Mouse (Mus musculus) MEL (cell line): ENCODE data around the gene Col19a1. TPM values are rescaled to one million over a fixed set of nuclear protein-coding genes. Genes with fewer than 3 reads are reported as not detected.
A peak's percentile ranks its signal among the peaks of the same experiment; 100 is the strongest.

Source experiments
- DNase-seq: peaks from one replicate; pipeline ENCODE4 v3.0.0; 2011; ENCODE audit warnings: low read depth, low spot score
- H3K27ac ChIP-seq: 2 replicates; pipeline ENCODE4 v1.5.1; 2012; ENCODE audit warnings: low read depth, mild to moderate bottlenecking, control low read depth, low read length, moderate library complexity; ENCODE audit not compliant: control insufficient read depth
- H3K27me3 ChIP-seq, 2 experiments: fragments of 150-350 bp in 1 of 2; sonication (generic) in 1 of 2; 2 replicates each; pipeline ENCODE4 v1.6.1; 2012; ENCODE audit warnings: low read length in 2 of 2, mild to moderate bottlenecking in 2 of 2, improper control_type of control experiment in 1 of 2, moderate library complexity in 1 of 2; ENCODE audit not compliant: insufficient read depth in 2 of 2, control insufficient read depth in 1 of 2
- H3K36me3 ChIP-seq, 2 experiments: 2 replicates each; pipeline ENCODE4 v1.6.1; 2012 to 2014; ENCODE audit warnings: low read length in 2 of 2, improper control_type of control experiment in 1 of 2, inconsistent platforms in 1 of 2, mild to moderate bottlenecking in 1 of 2; ENCODE audit not compliant: insufficient read depth in 2 of 2, control insufficient read depth in 1 of 2
- H3K4me1 ChIP-seq, 2 experiments: fragments of 150-350 bp in 1 of 2; sonication (generic) in 1 of 2; 2 replicates each; pipeline ENCODE4 v1.6.1; 2012; ENCODE audit warnings: low read length in 2 of 2, improper control_type of control experiment in 1 of 2, mild to moderate bottlenecking in 1 of 2; ENCODE audit not compliant: insufficient read depth in 2 of 2, control insufficient read depth in 1 of 2
- H3K4me3 ChIP-seq, 2 experiments: fragments of 150-350 bp in 1 of 2; sonication (generic) in 1 of 2; 2 replicates each; pipeline ENCODE4 v1.5.1; 2012; ENCODE audit warnings: low read depth in 2 of 2, low read length in 2 of 2, mild to moderate bottlenecking in 2 of 2, moderate library complexity in 2 of 2, control low read depth in 1 of 2, improper control_type of control experiment in 1 of 2; ENCODE audit not compliant: control insufficient read depth in 1 of 2, insufficient read depth in 1 of 2
- H3K79me2 ChIP-seq: 2 replicates; pipeline ENCODE4 v1.6.1; 2012; ENCODE audit warnings: mild to moderate bottlenecking, low read length, moderate library complexity; ENCODE audit not compliant: control insufficient read depth, poor library complexity, insufficient read depth
- H3K9ac ChIP-seq: 2 replicates; pipeline ENCODE4 v1.6.1; 2012; ENCODE audit warnings: low read depth, mild to moderate bottlenecking, control low read depth, low read length, moderate library complexity; ENCODE audit not compliant: control insufficient read depth, poor library complexity, severe bottlenecking
- H3K9me3 ChIP-seq: fragments of 150-350 bp; sonication (generic); replicated peaks from 2 replicates; pipeline ENCODE4 v1.6.1; 2012; ENCODE audit warnings: mild to moderate bottlenecking, low read length, improper control_type of control experiment, moderate library complexity; ENCODE audit not compliant: insufficient read depth
- CHD1 ChIP-seq: IDR thresholded peaks from 2 replicates; pipeline ENCODE4 v1.6.1; 2012; ENCODE audit warnings: low read depth, mild to moderate bottlenecking, inconsistent platforms, low read length, improper control_type of control experiment
- CHD2 ChIP-seq: IDR thresholded peaks from 2 replicates; pipeline ENCODE4 v1.6.1; 2011; ENCODE audit warnings: low read length, improper control_type of control experiment
- CTCF ChIP-seq, 3 experiments: IDR thresholded peaks in 2 of 3; conservative IDR thresholded peaks in 1 of 3; 2 replicates each; pipeline ENCODE4 v1.5.1; 2011 to 2012; ENCODE audit warnings: low read length in 3 of 3, low read depth in 2 of 3, mild to moderate bottlenecking in 2 of 3, improper control_type of control experiment in 1 of 3, inconsistent platforms in 1 of 3, mixed read lengths in 1 of 3, moderate library complexity in 1 of 3; ENCODE audit not compliant: control insufficient read depth in 1 of 3, insufficient read depth in 1 of 3, poor library complexity in 1 of 3, severe bottlenecking in 1 of 3
- E2F4 ChIP-seq: IDR thresholded peaks from 2 replicates; pipeline ENCODE4 v1.6.1; 2011; ENCODE audit warnings: low read depth, low read length, improper control_type of control experiment, borderline replicate concordance
- EP300 ChIP-seq, 2 experiments: IDR thresholded peaks; 2 replicates each; pipeline ENCODE4 v1.6.1; 2011; ENCODE audit warnings: improper control_type of control experiment in 2 of 2, low read length in 2 of 2, low read depth in 1 of 2, mild to moderate bottlenecking in 1 of 2
- GATA1 ChIP-seq: IDR thresholded peaks from 2 replicates; pipeline ENCODE4 v1.6.1; 2011; ENCODE audit warnings: low read depth, low read length, improper control_type of control experiment
- KAT2A ChIP-seq: conservative IDR thresholded peaks from 2 replicates; pipeline ENCODE4 v1.6.1; 2012; ENCODE audit warnings: low read depth, low read length, improper control_type of control experiment, inconsistent platforms
- MAFK ChIP-seq: IDR thresholded peaks from 2 replicates; pipeline ENCODE4 v1.6.1; 2011; ENCODE audit warnings: low read depth, mild to moderate bottlenecking, low read length, improper control_type of control experiment, borderline replicate concordance
- MAX ChIP-seq: IDR thresholded peaks from 2 replicates; pipeline ENCODE4 v1.6.1; 2011; ENCODE audit warnings: low read length, improper control_type of control experiment
- MAZ ChIP-seq: IDR thresholded peaks from 2 replicates; pipeline ENCODE4 v1.6.1; 2012; ENCODE audit warnings: low read depth, mild to moderate bottlenecking, inconsistent platforms, low read length, improper control_type of control experiment
- MEF2A ChIP-seq: IDR thresholded peaks from 2 replicates; pipeline ENCODE4 v1.6.1; 2014; ENCODE audit warnings: low read depth, mild to moderate bottlenecking, inconsistent platforms, low read length, improper control_type of control experiment; ENCODE audit not compliant: poor library complexity, insufficient replicate concordance, severe bottlenecking; ENCODE audit errors: extremely low read depth
- MXI1 ChIP-seq: IDR thresholded peaks from 2 replicates; pipeline ENCODE4 v1.6.1; 2011; ENCODE audit warnings: mild to moderate bottlenecking, low read depth, low read length, improper control_type of control experiment
- MYB ChIP-seq: IDR thresholded peaks from 2 replicates; pipeline ENCODE4 v1.6.1; 2011; ENCODE audit warnings: mild to moderate bottlenecking, low read depth, low read length, improper control_type of control experiment
- NELFE ChIP-seq: IDR thresholded peaks from 2 replicates; pipeline ENCODE4 v1.6.1; 2011; ENCODE audit warnings: low read depth, low read length, improper control_type of control experiment
- NRF1 ChIP-seq: IDR thresholded peaks from 2 replicates; pipeline ENCODE4 v1.6.1; 2014; ENCODE audit warnings: low read depth, mild to moderate bottlenecking, inconsistent platforms, low read length, improper control_type of control experiment, moderate library complexity; ENCODE audit not compliant: poor library complexity, insufficient read depth, severe bottlenecking
- POLR2AphosphoS5 ChIP-seq: IDR thresholded peaks from 2 replicates; pipeline ENCODE4 v1.6.1; 2012; ENCODE audit warnings: low read depth, borderline replicate concordance, mild to moderate bottlenecking, inconsistent platforms, low read length, moderate library complexity, mixed read lengths
- RAD21 ChIP-seq: IDR thresholded peaks from 2 replicates; pipeline ENCODE4 v1.6.1; 2011; ENCODE audit warnings: mild to moderate bottlenecking, low read depth, low read length, improper control_type of control experiment
- SMC3 ChIP-seq: IDR thresholded peaks from 2 replicates; pipeline ENCODE4 v1.6.1; 2011; ENCODE audit warnings: low read depth, low read length, improper control_type of control experiment
- TAL1 ChIP-seq: IDR thresholded peaks from 2 replicates; pipeline ENCODE4 v1.6.1; 2012; ENCODE audit warnings: mild to moderate bottlenecking, inconsistent platforms, low read length, moderate library complexity, mixed read lengths
- UBTF ChIP-seq: IDR thresholded peaks from 2 replicates; pipeline ENCODE4 v1.6.1; 2012; ENCODE audit warnings: low read depth, mild to moderate bottlenecking, inconsistent platforms, low read length, improper control_type of control experiment, moderate library complexity, borderline replicate concordance; ENCODE audit not compliant: insufficient read depth
- USF1 ChIP-seq: IDR thresholded peaks from 2 replicates; pipeline ENCODE4 v1.6.1; 2014; ENCODE audit warnings: low read depth, mild to moderate bottlenecking, inconsistent platforms, low read length, improper control_type of control experiment, moderate library complexity
- ZC3H11A ChIP-seq: IDR thresholded peaks from 2 replicates; pipeline ENCODE4 v1.6.1; 2012; ENCODE audit warnings: low read depth, mild to moderate bottlenecking, inconsistent platforms, low read length, improper control_type of control experiment
- ZKSCAN1 ChIP-seq: IDR thresholded peaks from 2 replicates; pipeline ENCODE4 v1.6.1; 2012; ENCODE audit warnings: low read depth, mild to moderate bottlenecking, inconsistent platforms, low read length, improper control_type of control experiment, moderate library complexity
- ZMIZ1 ChIP-seq: IDR thresholded peaks from 2 replicates; pipeline ENCODE4 v1.6.1; 2012; ENCODE audit warnings: low read depth, mild to moderate bottlenecking, inconsistent platforms, low read length, improper control_type of control experiment, moderate library complexity
- polyA plus RNA-seq, 2 experiments: library from polyadenylated mRNA; stranded (reverse) in 1 of 2; unstranded in 1 of 2; fragments of >175 nt in 1 of 2; fragments of >200 nt in 1 of 2; gene quantifications; 2 replicates each; pipeline versions ENCODE4 v1.2.1 to v1.2.4; 2012; ENCODE audit warnings: low replicate concordance in 2 of 2, low read depth in 1 of 2; ENCODE audit not compliant: insufficient read length in 2 of 2, insufficient read depth in 1 of 2, missing spikeins in 1 of 2
- total RNA-seq: library from RNA; depleted of rRNA; stranded (reverse); fragments of 300-350 nt; gene quantifications from 2 replicates; pipeline ENCODE4 v1.2.3, GENCODE M21; 2012

Gene Col19a1
- total and polyA plus RNA-seq, 3 experiments, result not detected

GRCm38 (mm10) chr1:24302674-24303073, 284.6 kb downstream of the Col19a1 start:
- H3K4me3 ChIP-seq, result no peak overlapping the region
- no peaks in the 10 kb centered on the region for H3K4me1 ChIP-seq
- no peaks in the 10 kb centered on the region for H3K27me3 ChIP-seq
- H3K79me2 ChIP-seq, result no peaks in the 10 kb centered on the region
- no peak overlapping the region for H3K27ac ChIP-seq
- no peaks in the 10 kb centered on the region for H3K36me3 ChIP-seq
- TF ChIP-seq MXI1, result no peak
- TF ChIP-seq SMC3, result peak; percentile 26; the same call in 1 of the 2 replicates
- no peak for TF ChIP-seq ZC3H11A
- peak; percentile 19 to 60 (median 42); a peak in 5 of 6 replicates for TF ChIP-seq CTCF (IDR thresholded peaks at IDR 0.05 in 2 of 3, conservative IDR thresholded peaks at IDR 0.05 in 1 of 3; ENCODE audit: control insufficient read depth in 1 of 3, insufficient read depth in 1 of 3, low read depth in 2 of 3, low read length in 3 of 3, poor library complexity in 1 of 3, severe bottlenecking in 1 of 3)
- TF ChIP-seq RAD21, result peak; percentile 38
- no peak for TF ChIP-seq NRF1
- peak; percentile 10 for DNase-seq
- H3K9me3 ChIP-seq, result no peaks in the 10 kb centered on the region
- H3K9ac ChIP-seq, result no peak overlapping the region

- no peaks in the 10 kb centered on the region for H3K9me3 ChIP-seq
- H3K4me3 ChIP-seq, result no peak overlapping the region
- H3K27me3 ChIP-seq, result no peaks in the 10 kb centered on the region
- TF ChIP-seq MEF2A (no peak), ZKSCAN1 (no peak)
- H3K4me1 ChIP-seq, result no peaks in the 10 kb centered on the region
- H3K79me2 ChIP-seq, result no peaks in the 10 kb centered on the region
- no peak overlapping the region for H3K27ac ChIP-seq
- no peak overlapping the region for H3K9ac ChIP-seq
- no peaks in the 10 kb centered on the region for H3K36me3 ChIP-seq
- no peak for DNase-seq
These were observed 286.6 kb downstream of the Col19a1 start for GRCm38 (mm10) chr1:24300700-24301099.

- Histone ChIP-seq H3K79me2 (no peaks in the 10 kb centered on the region), H3K27me3 (no peaks in the 10 kb centered on the region), H3K27ac (no peak overlapping the region), H3K36me3 (no peaks in the 10 kb centered on the region), H3K9me3 (no peaks in the 10 kb centered on the region), H3K9ac (no peak overlapping the region), H3K4me1 (no peaks in the 10 kb centered on the region), H3K4me3 (no peak overlapping the region)
- no peak for DNase-seq
- no peak for TF ChIP-seq TAL1
- TF ChIP-seq UBTF, result no peak
- no peak for TF ChIP-seq NELFE
- TF ChIP-seq MAFK, result no peak
- no peak for TF ChIP-seq ZMIZ1
- TF ChIP-seq USF1, result no peak
- TF ChIP-seq RAD21, result no peak
- TF ChIP-seq MAX, result no peak
- TF ChIP-seq POLR2AphosphoS5, result no peak
- TF ChIP-seq CHD2, result no peak
- TF ChIP-seq EP300 (IDR thresholded peaks at IDR 0.05; ENCODE audit: low read depth in 1 of 2, low read length in 2 of 2), result no peak
- no peak for TF ChIP-seq MAZ
- no peak for TF ChIP-seq MYB
- no peak for TF ChIP-seq SMC3
- TF ChIP-seq KAT2A, result no peak
- TF ChIP-seq ZC3H11A, result no peak
- TF ChIP-seq CHD1, result no peak
- TF ChIP-seq E2F4, result no peak
- no peak for TF ChIP-seq GATA1
These were observed 292.0 kb downstream of the Col19a1 start for GRCm38 (mm10) chr1:24294979-24295942.
